Mouse (Mus musculus) testis, adult 2 months (tissue): ENCODE results near the gene Ltb. TPM values are rescaled to one million over a fixed set of nuclear protein-coding genes. Genes with fewer than 3 reads are reported as not detected.

Source experiments
- H3K27ac ChIP-seq: fragments of 200-500 bp; 2 replicates; pipeline ENCODE4 v1.5.1; 2012; ENCODE audit warnings: low read depth, low read length; ENCODE audit not compliant: control insufficient read depth, insufficient read depth
- H3K27me3 ChIP-seq: fragments of 200-500 bp; 2 replicates; pipeline ENCODE4 v1.6.1; 2012; ENCODE audit warnings: mild to moderate bottlenecking, low read length, moderate library complexity; ENCODE audit not compliant: control insufficient read depth, insufficient read depth
- H3K36me3 ChIP-seq: fragments of 200-500 bp; 2 replicates; pipeline ENCODE4 v1.6.1; 2012; ENCODE audit warnings: mild to moderate bottlenecking, low read length; ENCODE audit not compliant: control insufficient read depth, insufficient read depth
- H3K4me1 ChIP-seq: fragments of 200-500 bp; 2 replicates; pipeline ENCODE4 v1.6.1; 2012; ENCODE audit warnings: low read length; ENCODE audit not compliant: control insufficient read depth, insufficient read depth
- H3K4me3 ChIP-seq: fragments of 200-500 bp; 2 replicates; pipeline ENCODE4 v1.5.1; 2012; ENCODE audit warnings: low read depth, mild to moderate bottlenecking, low read length, moderate library complexity, mixed read lengths; ENCODE audit not compliant: control insufficient read depth
- CTCF ChIP-seq: fragments of 200-500 bp; IDR thresholded peaks from 2 replicates; pipeline ENCODE4 v1.5.1; 2012; ENCODE audit warnings: low read depth, mild to moderate bottlenecking, inconsistent platforms, low read length, moderate library complexity; ENCODE audit not compliant: control insufficient read depth, insufficient read depth, insufficient replicate concordance
- POLR2A ChIP-seq: fragments of 200-500 bp; IDR thresholded peaks from 2 replicates; pipeline ENCODE4 v1.6.1; 2012; ENCODE audit warnings: low read depth, mild to moderate bottlenecking, inconsistent platforms, low read length, moderate library complexity; ENCODE audit not compliant: control insufficient read depth
- polyA plus RNA-seq: library from polyadenylated mRNA; depleted of rRNA; stranded (reverse); fragments of >200 nt; gene quantifications from 2 replicates; pipeline ENCODE4 v1.2.3, GENCODE M21; 2012

The Ltb gene
- polyA plus RNA-seq, 1 experiment: 0.86 TPM

DNA sequence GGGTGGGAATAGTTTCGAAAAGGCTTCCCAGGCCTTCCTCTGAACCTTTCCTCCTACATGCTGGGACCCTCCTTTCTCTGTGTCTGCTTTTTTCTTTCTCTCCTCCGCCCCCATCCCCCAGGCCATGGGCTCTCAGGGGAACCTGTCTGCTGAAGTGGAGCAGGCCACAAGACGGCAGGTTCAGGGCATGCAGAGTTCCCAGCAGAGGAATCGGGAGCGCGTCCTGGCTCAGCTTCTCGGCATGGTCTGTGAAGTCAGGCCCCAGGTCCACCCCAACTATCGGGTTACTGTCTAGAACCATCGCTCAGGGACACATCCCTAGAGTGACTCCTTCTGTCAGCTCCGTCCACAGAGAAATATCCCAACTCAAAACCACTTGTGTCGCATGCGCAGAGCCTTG lies 43.3 kb downstream of the Ltb start:
- H3K27ac ChIP-seq: no peak overlapping the region
- no peaks in the 10 kb centered on the region for H3K27me3 ChIP-seq
- H3K4me1 ChIP-seq: peaks cover 28% of the 10 kb centered on the region
- H3K4me3 ChIP-seq: no peak overlapping the region
- H3K36me3 ChIP-seq: no peaks in the 10 kb centered on the region
- TF ChIP-seq CTCF (no peak), POLR2A (no peak)

DNA sequence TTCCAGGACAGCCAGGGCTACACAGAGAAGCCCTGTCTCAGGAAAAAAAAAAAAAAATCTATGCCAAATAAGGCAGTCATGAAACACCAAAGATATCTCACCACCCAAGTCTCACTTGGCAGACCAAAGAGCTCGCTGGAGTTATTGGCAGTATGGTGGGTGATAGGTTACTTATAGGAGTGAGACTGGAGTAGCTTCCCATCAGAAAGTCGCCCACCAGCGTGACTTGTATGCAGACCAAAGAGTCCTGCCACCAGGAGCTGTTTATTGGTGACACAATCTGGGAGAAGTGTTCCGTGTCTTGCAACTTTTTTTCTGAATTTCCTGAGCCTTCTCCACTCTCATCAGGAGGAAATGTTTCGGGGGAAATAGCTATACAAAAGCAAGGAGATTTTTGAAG lies 45.5 kb downstream of the Ltb start:
- Histone ChIP-seq H3K36me3 (peaks cover 5% of the 10 kb centered on the region), H3K4me1 (peaks cover 30% of the 10 kb centered on the region), H3K27ac (no peak overlapping the region), H3K4me3 (no peak overlapping the region), H3K27me3 (no peaks in the 10 kb centered on the region)
- no peak for TF ChIP-seq POLR2A
- no peak for TF ChIP-seq CTCF

DNA sequence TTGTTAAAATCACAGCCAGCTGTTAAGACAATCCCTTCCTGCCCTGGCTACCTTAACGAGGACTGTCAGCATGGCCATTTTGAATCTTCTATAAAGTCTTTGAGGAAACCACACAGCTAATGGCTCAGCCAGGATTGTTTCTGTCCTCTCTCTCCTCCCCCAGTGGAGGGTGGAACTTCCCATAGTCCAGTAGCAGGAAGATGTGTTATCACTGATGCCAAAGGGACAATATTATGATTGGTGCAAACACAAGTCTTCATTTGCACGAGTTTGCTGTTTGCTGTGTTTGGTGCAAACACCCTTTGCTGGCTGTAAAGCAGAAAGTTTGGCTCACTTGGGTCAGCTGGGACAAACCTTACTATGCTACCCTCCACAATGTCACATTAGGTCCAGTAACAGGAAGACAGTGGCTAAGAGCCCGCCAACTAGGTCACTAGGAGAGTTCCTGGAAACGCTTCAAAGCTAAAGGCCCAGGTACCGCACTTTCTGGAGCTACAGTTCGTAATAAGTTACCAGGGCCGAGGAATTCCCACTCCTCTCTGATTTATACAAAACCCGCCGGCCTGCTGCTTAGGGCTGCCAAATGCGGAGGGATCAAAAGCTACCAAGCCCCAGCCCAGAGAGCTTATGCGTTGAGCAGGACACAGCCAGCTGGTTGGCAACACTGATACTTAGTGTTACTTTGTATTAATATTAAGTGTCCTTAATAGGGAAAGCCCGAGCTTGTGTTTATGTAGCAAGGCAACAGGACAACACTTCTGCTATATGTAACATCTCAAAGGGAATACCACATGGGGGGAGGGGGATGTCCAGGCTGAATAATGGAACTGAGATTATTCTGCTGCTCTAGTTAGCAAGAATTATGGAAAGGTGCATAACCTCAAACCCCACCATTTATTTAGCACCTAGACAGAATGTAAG lies 46.4 kb downstream of the Ltb start:
- Histone ChIP-seq H3K4me3 (peak overlapping the region; percentile 92), H3K36me3 (peaks cover 5% of the 10 kb centered on the region), H3K27ac (peak overlapping the region; percentile 90), H3K27me3 (no peaks in the 10 kb centered on the region), H3K4me1 (peaks cover 27% of the 10 kb centered on the region)
- TF ChIP-seq CTCF (no peak), POLR2A (no peak)

- Histone ChIP-seq H3K4me1 (peaks cover 22% of the 10 kb centered on the region), H3K36me3 (peaks cover 5% of the 10 kb centered on the region), H3K4me3 (peak within 1 kb of the TSS; percentile 92), H3K27me3 (no peaks in the 10 kb centered on the region), H3K27ac (peak within 1 kb of the TSS; percentile 90)
- peak; percentile 92 for TF ChIP-seq POLR2A
- TF ChIP-seq CTCF: no peak
These were observed 47.2 kb downstream of the Ltb start, which contains the start of gene Ddx39b for GRCm38 (mm10) chr17:35241305-35242014. Gene Ddx39b, plus strand, starts transcription at chr17:35241746.

DNA sequence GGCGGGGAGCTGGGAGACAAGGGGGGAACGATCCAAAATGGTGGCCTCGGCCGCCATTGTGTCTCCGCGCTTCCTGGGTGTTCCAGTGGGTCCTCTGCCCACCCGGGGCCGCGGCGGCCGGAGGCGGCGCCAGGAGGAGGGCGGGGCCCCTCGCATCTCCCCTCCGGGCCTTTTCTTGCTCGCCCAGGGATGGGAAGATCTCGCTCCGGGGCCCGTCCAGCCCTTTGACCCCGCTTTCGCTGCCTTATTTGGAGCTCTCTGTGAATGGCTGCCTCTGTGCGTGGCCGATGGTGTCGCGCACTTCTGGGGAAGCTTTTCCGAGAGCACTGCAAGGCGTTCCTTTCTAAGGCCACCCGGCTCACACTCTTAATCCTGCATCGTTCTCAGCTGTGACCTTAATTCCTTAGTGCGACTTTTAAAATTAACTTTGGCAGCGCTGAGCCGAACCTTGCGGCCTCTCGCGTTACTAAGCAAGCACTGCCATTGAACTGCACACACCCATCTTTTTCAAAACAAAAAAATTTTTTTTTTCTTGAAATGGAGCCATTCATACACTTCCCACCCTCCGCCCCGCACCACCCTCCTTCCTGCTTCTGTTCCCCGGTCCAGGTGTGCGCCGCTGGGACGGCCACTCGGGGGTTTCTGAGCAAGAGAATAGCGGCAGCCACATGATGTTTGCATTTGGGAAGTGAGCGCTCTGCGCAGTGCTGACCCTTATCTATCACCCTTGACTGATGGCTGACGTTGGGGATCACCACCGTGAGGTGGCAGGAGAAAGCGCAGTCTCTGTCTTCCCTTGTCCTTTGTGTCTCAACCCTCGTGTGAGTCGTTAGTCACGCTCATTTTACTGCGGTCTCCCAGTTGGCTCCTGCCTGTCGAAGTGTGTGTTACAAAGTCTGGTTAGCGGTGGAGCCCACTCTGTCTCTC lies 48.0 kb downstream of the Ltb start:
- Histone ChIP-seq H3K4me3 (peak overlapping the region; percentile 92), H3K27me3 (no peaks in the 10 kb centered on the region), H3K4me1 (peaks cover 18% of the 10 kb centered on the region), H3K36me3 (peaks cover 5% of the 10 kb centered on the region), H3K27ac (peak overlapping the region; percentile 89)
- TF ChIP-seq CTCF: no peak
- no peak; the same call in 1 of the 2 replicates for TF ChIP-seq POLR2A

DNA sequence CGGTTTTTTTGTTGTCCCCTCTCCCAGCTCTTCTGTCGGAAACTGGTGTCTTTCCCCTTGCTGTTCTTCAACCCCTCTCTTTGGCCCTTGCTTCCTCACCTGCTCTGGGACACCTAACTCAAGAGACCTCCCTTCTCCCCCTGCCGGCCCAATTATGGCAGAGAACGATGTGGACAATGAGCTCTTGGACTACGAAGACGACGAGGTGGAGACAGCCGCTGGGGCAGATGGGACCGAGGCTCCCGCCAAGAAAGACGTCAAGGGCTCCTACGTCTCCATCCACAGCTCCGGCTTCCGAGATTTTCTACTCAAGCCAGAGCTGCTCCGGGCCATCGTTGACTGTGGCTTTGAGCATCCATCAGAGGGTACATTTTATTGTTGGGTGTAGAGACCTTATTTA lies 48.8 kb downstream of the Ltb start:
- peak overlapping the region; percentile 89 for H3K27ac ChIP-seq
- H3K36me3 ChIP-seq: peaks cover 5% of the 10 kb centered on the region
- peak overlapping the region; percentile 92 for H3K4me3 ChIP-seq
- no peaks in the 10 kb centered on the region for H3K27me3 ChIP-seq
- TF ChIP-seq CTCF (no peak), POLR2A (no peak)
- peaks cover 18% of the 10 kb centered on the region for H3K4me1 ChIP-seq
